Mouse (Mus musculus): Measurements from ENCODE around the gene Sypl.
"Not testable (repeated sequence)": the region's sequence is repeated elsewhere in the genome, so short reads cannot be mapped to it uniquely, and the experiment has no call there.

Gene Sypl

GRCm38 (mm10) chr12:32943951-32944350, 9.7 kb upstream of the Sypl start:
- DNase-seq, result no peak

- no peak for DNase-seq
These were observed 8.7 kb upstream of the Sypl start for GRCm38 (mm10) chr12:32944884-32945454.

- no peak for DNase-seq
These were observed 7.3 kb upstream of the Sypl start for GRCm38 (mm10) chr12:32946376-32946775.

GRCm38 (mm10) chr12:32952416-32952815, 1.3 kb upstream of the Sypl start:
- peak; percentile 48 for DNase-seq

- no peak for DNase-seq
These were observed 625 bp upstream of the Sypl start for GRCm38 (mm10) chr12:32953066-32953465.

- DNase-seq, result no peak
These were observed 728 bp downstream of the Sypl start for GRCm38 (mm10) chr12:32954216-32955021.

- no peak for DNase-seq
These were observed 1.3 kb downstream of the Sypl start for GRCm38 (mm10) chr12:32955037-32955436.

GRCm38 (mm10) chr12:32957211-32957610, 3.5 kb downstream of the Sypl start:
- DNase-seq, result no peak

GRCm38 (mm10) chr12:32962132-32962531, 8.4 kb downstream of the Sypl start:
- no peak for DNase-seq

- no peak for DNase-seq
These were observed 10.2 kb downstream of the Sypl start for GRCm38 (mm10) chr12:32963858-32964257.

- DNase-seq, result no peak
These were observed 18.6 kb downstream of the Sypl start for GRCm38 (mm10) chr12:32972287-32972686.

GRCm38 (mm10) chr12:32974893-32975292, 21.2 kb downstream of the Sypl start:
- DNase-seq, result no peak

- DNase-seq, result no peak
These were observed 21.8 kb downstream of the Sypl start for GRCm38 (mm10) chr12:32975501-32975900.

- peak; percentile 56 for DNase-seq
These were observed 28.9 kb downstream of the Sypl start for GRCm38 (mm10) chr12:32982631-32983030.

GRCm38 (mm10) chr12:32983081-32983480, 29.4 kb downstream of the Sypl start:
- DNase-seq, result no peak

- DNase-seq, result no peak
These were observed 32.6 kb downstream of the Sypl start for GRCm38 (mm10) chr12:32986284-32986683.

- DNase-seq, result no peak
These were observed 36.0 kb downstream of the Sypl start for GRCm38 (mm10) chr12:32989731-32990130.

- DNase-seq, result no peak
These were observed 40.4 kb downstream of the Sypl start for GRCm38 (mm10) chr12:32994081-32994480.

- DNase-seq, result peak; percentile 22
These were observed 41.6 kb downstream of the Sypl start for GRCm38 (mm10) chr12:32995081-32995834.

- DNase-seq, result no peak
These were observed 45.1 kb downstream of the Sypl start for GRCm38 (mm10) chr12:32998766-32999165.

GRCm38 (mm10) chr12:32999778-33000177, 46.1 kb downstream of the Sypl start:
- not testable (repeated sequence) for DNase-seq

GRCm38 (mm10) chr12:33000402-33000801, 46.7 kb downstream of the Sypl start:
- DNase-seq, result no peak

- no peak for DNase-seq
These were observed 49.8 kb downstream of the Sypl start for GRCm38 (mm10) chr12:33003339-33003965.
